Mouse (Mus musculus): ENCODE results near the gene Zfand2b. TPM values are rescaled to one million over a fixed set of nuclear protein-coding genes. Genes with fewer than 3 reads are reported as not detected.

Zfand2b gene
- total and polyA plus RNA-seq, 3 experiments: 21.0 to 58.0 (median 47.7) TPM

GRCm38 (mm10) chr1:75191258-75191621 lies 22.8 kb downstream of the Zfand2b start:
- peaks cover 72% of the 10 kb centered on the region for H3K36me3 ChIP-seq (replicated peaks)
- TF ChIP-seq GATA1 (IDR thresholded peaks at IDR 0.05; ENCODE audit: borderline replicate concordance, low read length) (no peak), TAL1 (conservative IDR thresholded peaks at IDR 0.05; ENCODE audit: low read depth, low read length) (no peak)
- ATAC-seq (ENCODE audit: extremely low read depth, insufficient number of reproducible peaks, low FRiP score, poor library complexity, severe bottlenecking) (no peak), DNase-seq (ENCODE audit: low spot score) (no peak)
- no peaks in the 10 kb centered on the region for H3K27me3 ChIP-seq (ENCODE audit: insufficient read depth, low read length)
- H3K4me3 ChIP-seq (ENCODE audit: low read depth, low read length): peak overlapping the region; percentile 80
- no peaks in the 10 kb centered on the region for H3K9me3 ChIP-seq (replicated peaks)
- peaks cover 47% of the 10 kb centered on the region for H3K4me1 ChIP-seq (ENCODE audit: insufficient read depth, low read depth, low read length)

GRCm38 (mm10) chr1:75191622-75192402 lies 23.4 kb downstream of the Zfand2b start, which contains the start of the genes Ankzf1 and Atg9a:
Gene Ankzf1 (plus strand): TSS chr1:75192151.
Gene Atg9a (minus strand): TSS chr1:75192196.
- no peak for TF ChIP-seq TAL1 (conservative IDR thresholded peaks at IDR 0.05; ENCODE audit: low read depth, low read length)
- TF ChIP-seq POLR2AphosphoS5 (IDR thresholded peaks at IDR 0.05; ENCODE audit: insufficient replicate concordance, low read depth, low read length): peak; percentile 65; the same call in 1 of the 2 replicates
- DNase-seq (ENCODE audit: low spot score) (peak; percentile 100), ATAC-seq (ENCODE audit: extremely low read depth, insufficient number of reproducible peaks, low FRiP score, poor library complexity, severe bottlenecking) (peak; percentile 99)
- Histone ChIP-seq H3K9me3 (replicated peaks) (no peaks in the 10 kb centered on the region), H3K4me1 (ENCODE audit: insufficient read depth, low read depth, low read length) (peaks cover 47% of the 10 kb centered on the region), H3K4me3 (ENCODE audit: low read depth, low read length) (peak within 1 kb of the TSS; percentile 80), H3K36me3 (replicated peaks) (peaks cover 72% of the 10 kb centered on the region), H3K27me3 (ENCODE audit: insufficient read depth, low read length) (no peaks in the 10 kb centered on the region)

- Histone ChIP-seq H3K4me1 (ENCODE audit: insufficient read depth, low read depth, low read length) (peaks cover 47% of the 10 kb centered on the region), H3K27me3 (ENCODE audit: insufficient read depth, low read length) (no peaks in the 10 kb centered on the region), H3K4me3 (ENCODE audit: low read depth, low read length) (peak overlapping the region; percentile 80), H3K36me3 (replicated peaks) (peaks cover 72% of the 10 kb centered on the region), H3K9me3 (replicated peaks) (no peaks in the 10 kb centered on the region)
- peak; percentile 50; the same call in 1 of the 2 replicates for ATAC-seq (ENCODE audit: extremely low read depth, insufficient number of reproducible peaks, low FRiP score, poor library complexity, severe bottlenecking)
- no peak for TF ChIP-seq GATA1 (IDR thresholded peaks at IDR 0.05; ENCODE audit: borderline replicate concordance, low read length)
- TF ChIP-seq GATA2 (IDR thresholded peaks at IDR 0.05; ENCODE audit: borderline replicate concordance, low read depth, low read length): no peak
- TF ChIP-seq POLR2AphosphoS5 (IDR thresholded peaks at IDR 0.05; ENCODE audit: insufficient replicate concordance, low read depth, low read length): no peak
- no peak for TF ChIP-seq TAL1 (conservative IDR thresholded peaks at IDR 0.05; ENCODE audit: low read depth, low read length)
- no peak for TF ChIP-seq CTCF (IDR thresholded peaks at IDR 0.05; ENCODE audit: low read depth, low read length)
- DNase-seq (ENCODE audit: low spot score): peak; percentile 80
These were observed 24.0 kb downstream of the Zfand2b start for GRCm38 (mm10) chr1:75192452-75192851.

- DNase-seq (ENCODE audit: low spot score) (no peak), ATAC-seq (ENCODE audit: extremely low read depth, insufficient number of reproducible peaks, low FRiP score, poor library complexity, severe bottlenecking) (no peak)
- TF ChIP-seq GATA1 (IDR thresholded peaks at IDR 0.05; ENCODE audit: borderline replicate concordance, low read length): no peak
- no peak for TF ChIP-seq POLR2AphosphoS5 (IDR thresholded peaks at IDR 0.05; ENCODE audit: insufficient replicate concordance, low read depth, low read length)
- no peak for TF ChIP-seq GATA2 (IDR thresholded peaks at IDR 0.05; ENCODE audit: borderline replicate concordance, low read depth, low read length)
- no peak for TF ChIP-seq CTCF (IDR thresholded peaks at IDR 0.05; ENCODE audit: low read depth, low read length)
- no peak for TF ChIP-seq TAL1 (conservative IDR thresholded peaks at IDR 0.05; ENCODE audit: low read depth, low read length)
- Histone ChIP-seq H3K4me3 (ENCODE audit: low read depth, low read length) (no peak overlapping the region), H3K9me3 (replicated peaks) (no peaks in the 10 kb centered on the region), H3K36me3 (replicated peaks) (peaks cover 55% of the 10 kb centered on the region), H3K4me1 (ENCODE audit: insufficient read depth, low read depth, low read length) (no peaks in the 10 kb centered on the region), H3K27me3 (ENCODE audit: insufficient read depth, low read length) (no peaks in the 10 kb centered on the region)
These were observed 32.8 kb downstream of the Zfand2b start for GRCm38 (mm10) chr1:75201236-75201635.

- DNase-seq (ENCODE audit: low spot score) (no peak), ATAC-seq (ENCODE audit: extremely low read depth, insufficient number of reproducible peaks, low FRiP score, poor library complexity, severe bottlenecking) (no peak)
- Histone ChIP-seq H3K4me1 (ENCODE audit: insufficient read depth, low read depth, low read length) (peaks cover 49% of the 10 kb centered on the region), H3K9me3 (replicated peaks) (no peaks in the 10 kb centered on the region), H3K27me3 (ENCODE audit: insufficient read depth, low read length) (no peaks in the 10 kb centered on the region), H3K36me3 (replicated peaks) (peaks cover 52% of the 10 kb centered on the region), H3K4me3 (ENCODE audit: low read depth, low read length) (no peak overlapping the region; the same call in 1 of the 2 replicates)
- TF ChIP-seq POLR2AphosphoS5 (IDR thresholded peaks at IDR 0.05; ENCODE audit: insufficient replicate concordance, low read depth, low read length) (no peak), TAL1 (conservative IDR thresholded peaks at IDR 0.05; ENCODE audit: low read depth, low read length) (no peak), CTCF (IDR thresholded peaks at IDR 0.05; ENCODE audit: low read depth, low read length) (no peak), GATA1 (IDR thresholded peaks at IDR 0.05; ENCODE audit: borderline replicate concordance, low read length) (no peak), GATA2 (IDR thresholded peaks at IDR 0.05; ENCODE audit: borderline replicate concordance, low read depth, low read length) (no peak)
These were observed 40.7 kb downstream of the Zfand2b start for GRCm38 (mm10) chr1:75208967-75209678.
